Mouse (Mus musculus) lung, postnatal 0 days (tissue): ENCODE measurements around the gene Tspan12. TPM values are rescaled to one million over a fixed set of nuclear protein-coding genes. Genes with fewer than 3 reads are reported as not detected.
"Not testable (repeated sequence)": the region's sequence is repeated elsewhere in the genome, so short reads cannot be mapped to it uniquely, and the experiment has no call there.

Experiments
- ATAC-seq: fragments of 200-750 bp; cut with Nextera tagmentation; 2 replicates; pipeline ENCODE4 v1.8.0; 2017; ENCODE audit warnings: moderate library complexity
- DNase-seq: peaks from one replicate; pipeline ENCODE4 v3.0.0-alpha.2; 2016; ENCODE audit warnings: low spot score
- H3K27ac ChIP-seq: fragments of 300-500 bp; sonication (generic); 2 replicates; pipeline ENCODE4 v1.5.1; 2014; ENCODE audit warnings: antibody characterized with exemption, mild to moderate bottlenecking, low read length, mixed read lengths
- H3K27me3 ChIP-seq: fragments of 300-500 bp; sonication (generic); replicated peaks from 2 replicates; pipeline ENCODE4 v1.6.1; 2014; ENCODE audit warnings: low read length, mixed read lengths; ENCODE audit not compliant: insufficient read depth
- H3K36me3 ChIP-seq: fragments of 300-500 bp; sonication (generic); 2 replicates; pipeline ENCODE4 v1.6.1; 2014; ENCODE audit warnings: low read length, mixed read lengths; ENCODE audit not compliant: insufficient read depth
- H3K4me1 ChIP-seq: fragments of 300-500 bp; sonication (generic); 2 replicates; pipeline ENCODE4 v1.6.1; 2014; ENCODE audit warnings: antibody characterized with exemption, low read depth, low read length, mixed read lengths; ENCODE audit not compliant: insufficient read depth
- H3K4me2 ChIP-seq: fragments of 300-500 bp; sonication (generic); replicated peaks from 2 replicates; pipeline ENCODE4 v1.6.1; 2014; ENCODE audit warnings: low read depth, mild to moderate bottlenecking, low read length, moderate library complexity, mixed read lengths
- H3K4me3 ChIP-seq: fragments of 300-500 bp; sonication (generic); 2 replicates; pipeline ENCODE4 v1.5.1; 2014; ENCODE audit warnings: low read depth, low read length
- H3K9ac ChIP-seq: fragments of 300-500 bp; sonication (generic); replicated peaks from 2 replicates; pipeline ENCODE4 v1.6.1; 2014; ENCODE audit warnings: low read depth, mild to moderate bottlenecking
- H3K9me3 ChIP-seq: fragments of 300-500 bp; sonication (generic); 2 replicates; pipeline ENCODE4 v1.6.1; 2016; ENCODE audit warnings: low read length, mixed read lengths
- CTCF ChIP-seq: IDR thresholded peaks from 2 replicates; pipeline ENCODE4 v1.5.1; 2016; ENCODE audit warnings: antibody characterized with exemption, mild to moderate bottlenecking
- EP300 ChIP-seq: IDR thresholded peaks from 2 replicates; pipeline ENCODE4 v1.6.1; 2016; ENCODE audit warnings: antibody characterized with exemption, mild to moderate bottlenecking, control low read depth
- WGBS: fragments of 180-500 bp; shearing (Covaris S2); extraction: QIAGEN DNeasy Blood & Tissue Kit; methylation state at CpG from one replicate; pipeline ENCODE4 v1.1.7; 2014; 5-methylcytosine and 5-hydroxymethylcytosine counted together
- polyA plus RNA-seq: library from polyadenylated mRNA; unstranded; fragments of >200 nt; fragmentation: Nextera tagmentation; extraction: Ambion mirVana; gene quantifications from 2 replicates; pipeline ENCODE4 v1.2.1, GENCODE M21; 2015

Tspan12 gene
- polyA plus RNA-seq, result 84.2 and 85.5 TPM in 2 replicates

DNA sequence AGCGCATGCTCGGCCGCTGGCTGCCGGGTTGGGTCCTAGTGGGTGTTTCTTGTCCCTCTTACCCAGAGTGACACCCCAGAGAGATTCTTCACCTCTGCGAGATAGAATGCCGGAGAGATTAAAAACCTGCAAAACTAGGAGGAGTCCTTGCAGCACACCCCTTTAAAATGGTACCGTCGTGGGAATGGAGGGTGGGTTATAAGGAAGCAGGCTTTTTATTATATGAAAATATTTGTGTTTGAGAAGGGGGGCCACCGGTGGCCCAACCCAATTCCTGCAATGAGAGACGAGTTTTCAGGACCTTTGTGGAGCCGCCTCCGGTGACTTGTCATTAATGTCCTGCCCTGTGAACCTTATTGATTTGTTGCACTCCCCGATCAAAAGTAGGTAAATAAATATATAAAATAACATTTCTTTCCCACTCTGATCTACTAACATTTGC is at the start of gene Tspan12:
TSS of gene Tspan12 (minus strand) at position 172 of the 442 bp plus-strand sequence.
- Histone ChIP-seq H3K4me1 (peaks cover 4% of the 10 kb centered on the region; the same call in 1 of the 2 replicates), H3K27ac (peak within 1 kb of the TSS; percentile 89), H3K4me2 (peak within 1 kb of the TSS; percentile 83), H3K36me3 (no peaks in the 10 kb centered on the region), H3K9ac (peak within 1 kb of the TSS; percentile 54), H3K27me3 (no peaks in the 10 kb centered on the region), H3K9me3 (no peaks in the 10 kb centered on the region), H3K4me3 (peak within 1 kb of the TSS; percentile 69)
- DNase-seq (no peak), ATAC-seq (peak; percentile 39)
- no peak for TF ChIP-seq CTCF
- no peak for TF ChIP-seq EP300
- WGBS, result under 1% methylated on average over 13 of the region's 13 CpGs

- no peak overlapping the region for H3K4me2 ChIP-seq
- H3K9me3 ChIP-seq, result no peaks in the 10 kb centered on the region
- TF ChIP-seq CTCF, result peak; percentile 6; the same call in 1 of the 2 replicates
- peak; percentile 25; the same call in 1 of the 2 replicates for TF ChIP-seq EP300
- no peak overlapping the region for H3K9ac ChIP-seq
- H3K27me3 ChIP-seq, result no peaks in the 10 kb centered on the region
- no peak overlapping the region for H3K4me3 ChIP-seq
- no peaks in the 10 kb centered on the region for H3K4me1 ChIP-seq
- 42% methylated on average over 7 of the region's 7 CpGs for WGBS
- ATAC-seq (peak; percentile 80), DNase-seq (peak; percentile 65)
- no peaks in the 10 kb centered on the region for H3K36me3 ChIP-seq
- no peak overlapping the region for H3K27ac ChIP-seq
Observed at GRCm38 (mm10) chr6:21894451-21894850, 42.1 kb upstream of the Tspan12 start.

DNA sequence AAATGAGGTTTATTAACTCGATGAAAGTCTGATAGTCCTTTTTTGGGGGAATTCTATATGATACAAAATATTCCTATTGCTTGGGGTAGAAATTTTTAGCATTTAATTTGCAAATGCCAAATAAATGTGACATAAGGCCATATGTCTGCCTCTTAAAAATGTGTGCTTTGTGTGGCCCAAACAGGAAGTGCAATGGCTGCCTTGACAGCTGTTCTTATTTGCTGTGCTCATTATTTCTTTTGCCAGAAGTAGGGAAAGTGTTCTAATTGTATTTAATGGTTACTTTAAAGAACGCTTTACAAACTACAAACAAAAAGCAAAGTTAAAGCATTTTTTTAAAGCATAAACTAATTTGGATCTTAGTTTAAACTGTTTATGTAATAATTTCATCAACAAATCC is 36.8 kb upstream of the Tspan12 start:
- Histone ChIP-seq H3K4me3 (no peak overlapping the region), H3K36me3 (no peaks in the 10 kb centered on the region), H3K4me1 (no peaks in the 10 kb centered on the region), H3K27ac (no peak overlapping the region), H3K9me3 (no peaks in the 10 kb centered on the region), H3K4me2 (no peak overlapping the region), H3K27me3 (no peaks in the 10 kb centered on the region), H3K9ac (no peak overlapping the region)
- 69% methylated on average over 2 of the region's 2 CpGs for WGBS
- TF ChIP-seq EP300 (no peak), CTCF (no peak)
- no peak for DNase-seq
- no peak for ATAC-seq

DNA sequence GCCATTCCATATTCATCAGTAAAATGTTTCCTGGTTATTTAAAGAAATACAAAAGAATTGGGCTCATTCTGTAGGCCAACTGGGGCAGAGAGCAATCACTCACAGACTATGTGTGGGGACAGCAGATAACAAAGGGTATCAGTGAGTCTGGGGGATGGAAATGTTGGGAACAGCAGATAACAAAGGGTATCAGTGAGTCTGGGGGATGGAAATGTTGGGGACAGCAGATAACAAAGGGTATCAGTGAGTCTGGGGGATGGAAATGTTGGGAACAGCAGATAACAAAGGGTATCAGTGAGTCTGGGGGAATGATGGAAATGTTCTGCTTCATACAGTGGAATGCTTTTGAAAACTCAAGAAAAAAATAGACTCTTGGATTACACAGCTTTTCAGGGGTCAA is 35.7 kb upstream of the Tspan12 start:
- not testable (repeated sequence) for H3K27ac ChIP-seq, H3K4me1 ChIP-seq, H3K36me3 ChIP-seq, H3K27me3 ChIP-seq, DNase-seq, H3K9me3 ChIP-seq, ATAC-seq, H3K4me2 ChIP-seq, H3K4me3 ChIP-seq, H3K9ac ChIP-seq

GRCm38 (mm10) chr6:21879496-21879895 is 27.2 kb upstream of the Tspan12 start:
- TF ChIP-seq EP300 (no peak), CTCF (no peak)
- Histone ChIP-seq H3K36me3 (no peaks in the 10 kb centered on the region), H3K4me2 (no peak overlapping the region), H3K4me1 (no peaks in the 10 kb centered on the region), H3K9me3 (no peaks in the 10 kb centered on the region), H3K27ac (no peak overlapping the region), H3K4me3 (no peak overlapping the region), H3K9ac (no peak overlapping the region), H3K27me3 (no peaks in the 10 kb centered on the region)
- ATAC-seq (no peak), DNase-seq (no peak)
- 47% methylated on average over 6 of the region's 6 CpGs for WGBS

GRCm38 (mm10) chr6:21867310-21867709 is 15.0 kb upstream of the Tspan12 start:
- WGBS, result 8% methylated on average over 1 of the region's 1 CpGs
- Histone ChIP-seq H3K9ac (no peak overlapping the region), H3K4me2 (no peak overlapping the region), H3K9me3 (no peaks in the 10 kb centered on the region), H3K4me3 (no peak overlapping the region), H3K36me3 (no peaks in the 10 kb centered on the region), H3K4me1 (no peaks in the 10 kb centered on the region), H3K27me3 (no peaks in the 10 kb centered on the region), H3K27ac (no peak overlapping the region)
- TF ChIP-seq CTCF, result no peak
- TF ChIP-seq EP300, result no peak
- ATAC-seq (no peak), DNase-seq (no peak)

DNA sequence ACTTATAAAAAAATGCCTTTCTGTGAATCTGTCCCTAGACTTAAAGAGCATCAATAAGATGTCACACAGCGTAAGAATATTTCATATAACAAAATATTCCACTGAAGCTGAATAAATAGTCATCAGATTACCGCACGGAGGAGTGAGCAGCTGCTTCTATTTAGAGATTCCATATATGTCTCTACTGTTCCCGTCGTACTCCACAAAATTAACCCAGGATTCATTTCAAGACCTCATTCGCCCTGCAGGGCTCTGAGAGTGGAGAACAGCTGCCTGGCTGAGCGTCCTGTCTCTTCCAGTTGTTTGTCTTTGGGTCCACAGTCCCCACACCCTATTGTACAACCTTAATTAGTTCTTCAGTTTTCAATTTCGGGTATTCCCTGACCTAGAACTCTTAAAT is 11.9 kb upstream of the Tspan12 start:
- 40% methylated on average over 8 of the region's 8 CpGs for WGBS
- Histone ChIP-seq H3K4me1 (0 out of 2 replicates have a peak, but pooled peaks cover 2% of the 10 kb centered on the region), H3K36me3 (no peaks in the 10 kb centered on the region), H3K9me3 (no peaks in the 10 kb centered on the region), H3K27me3 (no peaks in the 10 kb centered on the region), H3K4me3 (no peak overlapping the region), H3K9ac (no peak overlapping the region), H3K27ac (no peak overlapping the region), H3K4me2 (no peak overlapping the region)
- ATAC-seq (no peak), DNase-seq (no peak)
- no peak for TF ChIP-seq EP300
- no peak for TF ChIP-seq CTCF
